Mouse (Mus musculus): ENCODE results near the gene Sf1. TPM values are rescaled to one million over a fixed set of nuclear protein-coding genes. Genes with fewer than 3 reads are reported as not detected.

The Sf1 gene
- total and polyA plus RNA-seq, 2 experiments from 2014 or later: 70.5 to 95.5 TPM

- 0 out of 2 replicates have a peak overlapping the region, but pooled peaks have one; percentile 33 for H3K9ac ChIP-seq (replicated peaks; ENCODE audit: low read length, poor library complexity, severe bottlenecking)
- peaks cover 63% of the 10 kb centered on the region for H3K4me1 ChIP-seq (ENCODE audit: insufficient read depth, low read length)
- no peaks in the 10 kb centered on the region for H3K9me3 ChIP-seq (ENCODE audit: low read length)
- no peak overlapping the region for H3K4me3 ChIP-seq (ENCODE audit: low read depth, low read length)
- ATAC-seq (ENCODE audit: low FRiP score): no peak
- no peak for DNase-seq (ENCODE audit: low spot score)
- peaks cover 8% of the 10 kb centered on the region; the same call in 1 of the 2 replicates for H3K36me3 ChIP-seq (ENCODE audit: insufficient read depth, low read length)
- no peak for TF ChIP-seq CTCF (IDR thresholded peaks at IDR 0.05)
- no peaks in the 10 kb centered on the region for H3K27me3 ChIP-seq (ENCODE audit: insufficient read depth, low read length)
- WGBS: 40% methylated on average over 5 of the region's 5 CpGs
- H3K27ac ChIP-seq (ENCODE audit: low read depth, low read length): no peak overlapping the region
- no peak overlapping the region for H3K4me2 ChIP-seq (ENCODE audit: low read depth, low read length, poor library complexity, severe bottlenecking)
These were observed 62.1 kb downstream of the Sf1 start for GRCm38 (mm10) chr19:6425595-6425994.

- Histone ChIP-seq H3K27ac (ENCODE audit: low read depth, low read length) (no peak overlapping the region), H3K4me2 (ENCODE audit: low read depth, low read length, poor library complexity, severe bottlenecking) (no peak overlapping the region), H3K4me3 (ENCODE audit: low read depth, low read length) (no peak overlapping the region), H3K27me3 (ENCODE audit: insufficient read depth, low read length) (no peaks in the 10 kb centered on the region), H3K9ac (replicated peaks; ENCODE audit: low read length, poor library complexity, severe bottlenecking) (no peak overlapping the region), H3K36me3 (ENCODE audit: insufficient read depth, low read length) (peaks cover 8% of the 10 kb centered on the region; the same call in 1 of the 2 replicates), H3K9me3 (ENCODE audit: low read length) (no peaks in the 10 kb centered on the region), H3K4me1 (ENCODE audit: insufficient read depth, low read length) (peaks cover 52% of the 10 kb centered on the region)
- 29% methylated on average over 13 of the region's 13 CpGs for WGBS
- DNase-seq (ENCODE audit: low spot score): no peak
- TF ChIP-seq CTCF (IDR thresholded peaks at IDR 0.05): no peak
- no peak for ATAC-seq (ENCODE audit: low FRiP score)
These were observed 63.4 kb downstream of the Sf1 start for GRCm38 (mm10) chr19:6426703-6427500.

Small RNAs within 50 kb of the gene (microRNA-seq; reads per million reads assigned to microRNA genes)
- gene Mir6989 (ENCODE audit: borderline number of aligned reads): not detected

Other genes starting within 250 kb of the Sf1 start
- gene Sac3d1, start 245.0 kb upstream of the Sf1 start, total RNA-seq (2014; rRNA removed): 66.6 and 73.1 TPM in 2 replicates
- 52.6 and 53.1 TPM in 2 replicates for gene Sac3d1, start 245.0 kb upstream of the Sf1 start, polyA plus RNA-seq (2015; fragmentation: Nextera tagmentation; extraction: Ambion mirVana)
- gene Snx15, start 235.4 kb upstream of the Sf1 start, total RNA-seq (2014; rRNA removed): 51.0 and 66.4 TPM in 2 replicates
- gene Snx15, start 235.4 kb upstream of the Sf1 start, polyA plus RNA-seq (2015; fragmentation: Nextera tagmentation; extraction: Ambion mirVana): 66.1 and 69.1 TPM in 2 replicates
- gene Batf2, start 222.7 kb upstream of the Sf1 start, total RNA-seq (2014; rRNA removed): not detected in 2 replicates
- gene Batf2, start 222.7 kb upstream of the Sf1 start, polyA plus RNA-seq (2015; fragmentation: Nextera tagmentation; extraction: Ambion mirVana): not detected in 2 replicates
- gene Arl2, start 222.1 kb upstream of the Sf1 start, total RNA-seq (2014; rRNA removed): 83.4 and 123 TPM in 2 replicates
- 159 and 174 TPM in 2 replicates for gene Arl2, start 222.1 kb upstream of the Sf1 start, polyA plus RNA-seq (2015; fragmentation: Nextera tagmentation; extraction: Ambion mirVana)
- not detected in 2 replicates for gene Majin, start 179.3 kb upstream of the Sf1 start, total RNA-seq (2014; rRNA removed)
- 0.16 and 0.18 TPM in 2 replicates for gene Majin, start 179.3 kb upstream of the Sf1 start, polyA plus RNA-seq (2015; fragmentation: Nextera tagmentation; extraction: Ambion mirVana)
- not detected in 2 replicates for gene Gpha2, start 137.3 kb upstream of the Sf1 start, total RNA-seq (2014; rRNA removed)
- gene Gpha2, start 137.3 kb upstream of the Sf1 start, polyA plus RNA-seq (2015; fragmentation: Nextera tagmentation; extraction: Ambion mirVana): 0.31 TPM in 1 of 2 replicates, not detected in the other
- gene Ppp2r5b, start 127.8 kb upstream of the Sf1 start, total RNA-seq (2014; rRNA removed): 248 and 256 TPM in 2 replicates
- 177 and 189 TPM in 2 replicates for gene Ppp2r5b, start 127.8 kb upstream of the Sf1 start, polyA plus RNA-seq (2015; fragmentation: Nextera tagmentation; extraction: Ambion mirVana)
- 34.3 and 38.2 TPM in 2 replicates for gene Atg2a, start 122.0 kb upstream of the Sf1 start, total RNA-seq (2014; rRNA removed)
- gene Atg2a, start 122.0 kb upstream of the Sf1 start, polyA plus RNA-seq (2015; fragmentation: Nextera tagmentation; extraction: Ambion mirVana): 9.6 and 9.7 TPM in 2 replicates
- gene Ehd1, start 87.0 kb upstream of the Sf1 start, total RNA-seq (2014; rRNA removed): 117 and 139 TPM in 2 replicates
- 73.0 and 74.0 TPM in 2 replicates for gene Ehd1, start 87.0 kb upstream of the Sf1 start, polyA plus RNA-seq (2015; fragmentation: Nextera tagmentation; extraction: Ambion mirVana)
- gene Cdc42bpg, start 57.2 kb upstream of the Sf1 start, total RNA-seq (2014; rRNA removed): 4.8 and 5.4 TPM in 2 replicates
- 0.20 and 0.67 TPM in 2 replicates for gene Cdc42bpg, start 57.2 kb upstream of the Sf1 start, polyA plus RNA-seq (2015; fragmentation: Nextera tagmentation; extraction: Ambion mirVana)
- gene Men1, start 28.7 kb upstream of the Sf1 start, total RNA-seq (2014; rRNA removed): 59.6 and 85.6 TPM in 2 replicates
- gene Men1, start 28.7 kb upstream of the Sf1 start, polyA plus RNA-seq (2015; fragmentation: Nextera tagmentation; extraction: Ambion mirVana): 56.8 and 60.6 TPM in 2 replicates
- gene Map4k2, start 22.6 kb upstream of the Sf1 start, total RNA-seq (2014; rRNA removed): 70.6 and 86.8 TPM in 2 replicates
- gene Map4k2, start 22.6 kb upstream of the Sf1 start, polyA plus RNA-seq (2015; fragmentation: Nextera tagmentation; extraction: Ambion mirVana): 18.1 TPM in 2 replicates
- 16.4 and 25.8 TPM in 2 replicates for gene Pygm, start 20.7 kb downstream of the Sf1 start, total RNA-seq (2014; rRNA removed)
- gene Pygm, start 20.7 kb downstream of the Sf1 start, polyA plus RNA-seq (2015; fragmentation: Nextera tagmentation; extraction: Ambion mirVana): 11.7 and 13.2 TPM in 2 replicates
- 250 and 291 TPM in 2 replicates for gene Rasgrp2, start 35.6 kb downstream of the Sf1 start, total RNA-seq (2014; rRNA removed)
- gene Rasgrp2, start 35.6 kb downstream of the Sf1 start, polyA plus RNA-seq (2015; fragmentation: Nextera tagmentation; extraction: Ambion mirVana): 232 and 264 TPM in 2 replicates
- 382 and 409 TPM in 2 replicates for gene Nrxn2, start 55.0 kb downstream of the Sf1 start, total RNA-seq (2014; rRNA removed)
- gene Nrxn2, start 55.0 kb downstream of the Sf1 start, polyA plus RNA-seq (2015; fragmentation: Nextera tagmentation; extraction: Ambion mirVana): 74.3 and 75.7 TPM in 2 replicates
- 0.71 TPM in 1 of 2 replicates, not detected in the other for gene Slc22a12, start 179.3 kb downstream of the Sf1 start, total RNA-seq (2014; rRNA removed)
- gene Slc22a12, start 179.3 kb downstream of the Sf1 start, polyA plus RNA-seq (2015; fragmentation: Nextera tagmentation; extraction: Ambion mirVana): 0.45 and 0.57 TPM in 2 replicates

All from midbrain, postnatal 0 days (tissue).